In the genomic region with DNA sequence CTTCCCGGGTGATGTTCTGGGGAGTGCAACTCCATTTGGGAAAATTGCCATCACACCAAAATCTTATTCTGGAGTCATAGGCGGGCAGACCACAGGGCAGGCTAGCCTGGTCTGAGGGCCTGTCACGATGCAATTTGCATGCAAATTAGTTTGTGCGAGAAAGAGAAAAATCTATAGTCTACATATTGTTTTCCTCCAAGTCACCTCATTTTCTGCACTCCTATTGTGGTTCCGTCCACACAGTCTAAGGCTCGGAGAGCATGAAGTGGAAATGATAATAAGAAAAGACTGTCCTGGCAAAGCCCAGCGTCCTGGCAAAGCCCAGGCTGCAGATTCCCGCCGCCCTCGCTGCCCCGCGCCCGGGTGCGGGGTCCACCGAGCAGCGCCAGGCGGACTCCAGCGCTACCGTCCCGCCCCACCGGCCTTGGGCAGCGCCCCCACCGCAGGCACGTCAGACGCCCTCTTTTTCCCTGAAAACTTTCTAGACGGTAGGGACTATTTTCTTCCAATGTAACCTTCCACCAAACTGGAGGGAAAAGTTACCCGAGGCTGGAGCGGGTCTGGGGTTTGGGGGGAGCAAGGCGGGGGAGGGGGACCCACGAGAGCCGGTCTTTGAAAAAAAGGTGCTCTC, we compare ENCODE assay signal across 8 mouse cellular contexts. TPM values are rescaled to one million over a fixed set of nuclear protein-coding genes. Genes with fewer than 3 reads are reported as not detected.
A peak's percentile ranks its signal among the peaks of the same experiment; 100 is the strongest.
DNase-seq lines count a peak whose midpoint lies in the region; ATAC-seq and TF ChIP-seq lines count a peak whose summit lies in the region.

No protein-coding gene starts in this region.

- no peaks in the 10 kb centered on the region for H3K79me2 ChIP-seq in macrophage (ENCODE audit: inconsistent target)

- intact Hi-C loops in heart, postnatal 25 days (cut with DNase I): loop anchor here (1.0 kb wide), 1 partner anchor 16 kb away; a partner anchor contains a TSS
- intact Hi-C loops in left cerebral cortex, postnatal 10 days (cut with DNase I): loop anchor here (2.0 to 5.0 kb wide), 2 partner anchors 16 to 34 kb away; a partner anchor contains a TSS

- H3K4me3 ChIP-seq in bone marrow macrophage, adult 2 months (ENCODE audit: insufficient read depth, low read length): peak overlapping the region; percentile 50; the same call in 1 of the 2 replicates
- H3K4me3 ChIP-seq in forebrain, embryonic 11.5 days (ENCODE audit: low read depth, low read length): peak overlapping the region; percentile 50
- peak overlapping the region; percentile 27 for H3K4me3 ChIP-seq in macrophage (ENCODE audit: inconsistent target)

- TF ChIP-seq POLR2A in bone marrow macrophage, adult 2 months (IDR thresholded peaks at IDR 0.05; ENCODE audit: borderline replicate concordance, low read depth, low read length): no peak

- H3K9ac ChIP-seq in forebrain, embryonic 11.5 days (ENCODE audit: low read length): peak overlapping the region; percentile 87

- H3K36me3 ChIP-seq in forebrain, embryonic 11.5 days (ENCODE audit: control insufficient read depth, insufficient read depth, low read length): no peaks in the 10 kb centered on the region
- no peaks in the 10 kb centered on the region for H3K36me3 ChIP-seq in macrophage (ENCODE audit: inconsistent target)

- DNase-seq in MN1 (ENCODE audit: low spot score): peak; percentile 77
- DNase-seq in forebrain, embryonic 11.5 days (ENCODE audit: low spot score): peak; percentile 83
- DNase-seq in heart, postnatal 25 days (ENCODE audit: low spot score): peak; percentile 18
- peak; percentile 34 to 63 for DNase-seq in left cerebral cortex, postnatal 10 days (ENCODE audit: extremely low spot score in 1 of 2, low spot score in 2 of 2)
- peak; percentile 46 to 52 for DNase-seq in right cerebral cortex, postnatal 10 days (ENCODE audit: low spot score in 2 of 2)
- no peak for DNase-seq in natural killer cell, adult 2 months (ENCODE audit: low spot score in 2 of 2)

- no peak for TF ChIP-seq CTCF in bone marrow macrophage, adult 2 months (IDR thresholded peaks at IDR 0.05; ENCODE audit: low read depth, low read length)

- no peaks in the 10 kb centered on the region for H3K27me3 ChIP-seq in forebrain, embryonic 11.5 days (ENCODE audit: control insufficient read depth, insufficient read depth, low read length)

- H3K4me2 ChIP-seq in forebrain, embryonic 11.5 days (ENCODE audit: low read depth, low read length, severe bottlenecking): peak overlapping the region; percentile 72

- no peaks in the 10 kb centered on the region for H3K9me3 ChIP-seq in forebrain, embryonic 11.5 days (ENCODE audit: control insufficient read depth, low read length)

- ATAC-seq in forebrain, embryonic 11.5 days (replicated peaks; ENCODE audit: low FRiP score): peak; percentile 82

- H3K27ac ChIP-seq in bone marrow macrophage, adult 2 months (ENCODE audit: insufficient read depth, low read depth, low read length): no peak overlapping the region
- H3K27ac ChIP-seq in forebrain, embryonic 11.5 days (ENCODE audit: low read depth, low read length): peak overlapping the region; percentile 79
- no peak overlapping the region for H3K27ac ChIP-seq in macrophage

- 2% methylated on average over 31 of the region's 31 CpGs for WGBS in forebrain, embryonic 11.5 days
- WGBS in macrophage (ENCODE audit: missing documents): 9% methylated on average over 19 of the region's 31 CpGs

- H3K4me1 ChIP-seq in bone marrow macrophage, adult 2 months (ENCODE audit: control insufficient read depth, insufficient read depth, low read length): 0 out of 2 replicates have a peak, but pooled peaks cover 2% of the 10 kb centered on the region
- no peaks in the 10 kb centered on the region; the same call in 1 of the 2 replicates for H3K4me1 ChIP-seq in forebrain, embryonic 11.5 days (replicated peaks; ENCODE audit: control insufficient read depth, insufficient read depth, low read length)

RNA-seq across cellular contexts. Expression of a gene that starts 16.2 kb away (rescaled TPM):
- 20.7 and 28.6 TPM in 2 replicates for polyA plus RNA-seq in bone marrow macrophage, adult 2 months (2012; ENCODE audit: insufficient read depth, insufficient read length, missing spikeins)
- 26.1 and 30.2 TPM in 2 replicates for polyA plus RNA-seq in forebrain, embryonic 11.5 days (2014; fragmentation: Nextera tagmentation; extraction: Ambion mirVana)
- total RNA-seq in heart, postnatal 25 days (2021): 10 to 100 TPM; 16.6 to 21.3 TPM
- 10 to 100 TPM; 60.4 to 64.9 TPM for total RNA-seq in left cerebral cortex, postnatal 10 days (2021)
- 100 to 1,000 TPM in 1 of 26 experiments, 10 to 100 TPM in 25; 43.1 to 114 (median 79.9) TPM for total RNA-seq in macrophage (2018; cell fraction: chromatin; rRNA removed)
- 10 to 100 TPM in 24 of 26 experiments, 1 to 10 TPM in 2; 7.6 to 17.7 (median 12.8) TPM for total RNA-seq in macrophage (2018; cell fraction: cytosol; rRNA removed)
- total RNA-seq in macrophage (2018; cell fraction: nucleus; rRNA removed): 10 to 100 TPM; 35.2 to 68.2 (median 50.8) TPM
- polyA plus RNA-seq in macrophage (2018): 7.9 to 13.2 TPM (median 9.2 TPM) in 3 replicates

RNA-seq across cellular contexts. Expression of a gene that starts 34.8 kb away (rescaled TPM):
- polyA plus RNA-seq in bone marrow macrophage, adult 2 months (2012; ENCODE audit: insufficient read depth, insufficient read length, missing spikeins): 0.19 TPM in 1 of 2 replicates, not detected in the other
- polyA plus RNA-seq in forebrain, embryonic 11.5 days (2014; fragmentation: Nextera tagmentation; extraction: Ambion mirVana): 5.6 and 5.7 TPM in 2 replicates
- total RNA-seq in heart, postnatal 25 days (2021): under 1 TPM; 0.60 to 0.92 TPM
- 1 to 10 TPM; 8.9 to 9.0 TPM for total RNA-seq in left cerebral cortex, postnatal 10 days (2021)
- total RNA-seq in macrophage (2018; cell fraction: chromatin; rRNA removed): under 1 TPM in 20 of 26 experiments, not detected in 6; 0.17 to 0.80 (median 0.26) TPM
- under 1 TPM in 24 of 26 experiments, not detected in 2; 0.03 to 0.15 (median 0.08) TPM for total RNA-seq in macrophage (2018; cell fraction: cytosol; rRNA removed)
- under 1 TPM in 15 of 26 experiments, not detected in 11; 0.09 to 0.29 (median 0.16) TPM for total RNA-seq in macrophage (2018; cell fraction: nucleus; rRNA removed)
- polyA plus RNA-seq in macrophage (2018): 0.03 to 0.19 TPM (median 0.04 TPM) in 3 replicates

Comparison
In these comparisons a context has a peak if more than half of its experiments do, and no peak if none do; other contexts are left out.
1. DNase-seq: peak in MN1 (single experiment), forebrain, embryonic 11.5 days (single experiment), heart, postnatal 25 days (single experiment), left cerebral cortex, postnatal 10 days (2 of 2) and right cerebral cortex, postnatal 10 days (2 of 2); none in natural killer cell, adult 2 months (0 of 2).
2. Peak in every context shown above with its lines, with median percentiles within 50 percentile points of each other: H3K4me3 ChIP-seq.